Mouse (Mus musculus): ENCODE results near the gene H2-M10.4. TPM values are rescaled to one million over a fixed set of nuclear protein-coding genes. Genes with fewer than 3 reads are reported as not detected.
"Not testable (repeated sequence)": the region's sequence is repeated elsewhere in the genome, so short reads cannot be mapped to it uniquely, and the experiment has no call there.

Gene H2-M10.4
- polyA plus RNA-seq (2015; fragmentation: Nextera tagmentation; extraction: Ambion mirVana), result not detected in 2 replicates

DNA sequence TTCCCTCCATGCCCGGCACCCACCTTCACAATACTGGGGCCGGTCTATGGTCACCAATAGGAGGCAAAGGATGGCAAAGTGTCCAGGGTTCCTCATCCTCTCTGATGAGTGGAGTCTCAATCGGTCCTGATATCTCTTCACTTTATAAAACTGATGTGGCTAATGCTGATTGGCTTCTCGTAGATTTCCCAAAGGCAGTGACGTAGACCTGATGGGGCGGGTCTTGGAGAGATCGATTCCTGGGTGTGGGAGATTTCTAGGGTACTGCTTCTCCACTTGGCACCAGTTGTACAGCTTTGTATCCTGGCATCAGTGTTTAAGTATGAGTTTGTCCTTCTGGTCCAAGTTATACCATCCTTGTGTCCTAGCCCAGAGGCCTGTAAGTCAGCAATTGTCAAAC lies at the start of gene H2-M10.4:
TSS of gene H2-M10.4 (minus strand) at position 101 of the 400 bp plus-strand sequence.
- 94% methylated on average over 7 of the region's 7 CpGs for WGBS
- DNase-seq (ENCODE audit: low spot score) (no peak), ATAC-seq (replicated peaks; ENCODE audit: low FRiP score, low read depth) (no peak)
- no peaks in the 10 kb centered on the region for H3K9me3 ChIP-seq (replicated peaks; ENCODE audit: low read length)
- H3K36me3 ChIP-seq (ENCODE audit: insufficient read depth, low read length), result no peaks in the 10 kb centered on the region
- H3K4me1 ChIP-seq (replicated peaks; ENCODE audit: insufficient read depth, low read length), result no peaks in the 10 kb centered on the region
- H3K27me3 ChIP-seq (ENCODE audit: insufficient read depth, low read length), result no peaks in the 10 kb centered on the region
- no peak within 1 kb of the TSS for H3K27ac ChIP-seq
- no peak within 1 kb of the TSS for H3K4me3 ChIP-seq (replicated peaks; ENCODE audit: low read depth, low read length)
- TF ChIP-seq CTCF (IDR thresholded peaks at IDR 0.05; ENCODE audit: low read depth), result no peak
- no peak within 1 kb of the TSS for H3K9ac ChIP-seq (ENCODE audit: low read depth, low read length)
- H3K4me2 ChIP-seq (ENCODE audit: low read length), result no peak within 1 kb of the TSS

DNA sequence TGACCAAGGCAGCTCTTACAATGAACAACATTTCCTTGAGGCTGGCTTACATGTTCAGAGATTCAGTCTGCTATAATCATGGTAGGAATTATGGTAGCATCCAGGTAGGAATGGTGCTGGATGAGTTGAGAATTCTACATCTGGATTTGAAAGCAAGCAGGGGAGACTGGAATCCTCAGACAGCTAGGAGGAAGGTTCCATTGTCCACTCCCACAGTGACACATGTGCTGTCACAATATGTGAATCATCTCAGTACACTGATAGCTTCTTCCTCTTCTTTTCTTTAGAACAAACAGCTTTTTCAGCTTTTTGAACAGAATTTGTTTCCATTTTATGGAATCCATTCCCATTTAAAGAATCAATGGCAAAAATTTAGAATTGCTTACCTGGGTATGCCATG lies 41.8 kb upstream of the H2-M10.4 start:
- DNase-seq (ENCODE audit: low spot score) (no peak), ATAC-seq (replicated peaks; ENCODE audit: low FRiP score, low read depth) (no peak)
- Histone ChIP-seq H3K4me1 (replicated peaks; ENCODE audit: insufficient read depth, low read length) (no peaks in the 10 kb centered on the region), H3K4me2 (ENCODE audit: low read length) (no peak overlapping the region), H3K9me3 (replicated peaks; ENCODE audit: low read length) (no peaks in the 10 kb centered on the region), H3K27me3 (ENCODE audit: insufficient read depth, low read length) (no peaks in the 10 kb centered on the region), H3K27ac (no peak overlapping the region), H3K4me3 (replicated peaks; ENCODE audit: low read depth, low read length) (no peak overlapping the region), H3K9ac (ENCODE audit: low read depth, low read length) (no peak overlapping the region), H3K36me3 (ENCODE audit: insufficient read depth, low read length) (no peaks in the 10 kb centered on the region)
- no peak for TF ChIP-seq CTCF (IDR thresholded peaks at IDR 0.05; ENCODE audit: low read depth)

GRCm38 (mm10) chr17:36500435-36500834 lies 38.3 kb upstream of the H2-M10.4 start:
- H3K4me2 ChIP-seq (ENCODE audit: low read length), result no peak overlapping the region
- H3K36me3 ChIP-seq (ENCODE audit: insufficient read depth, low read length), result no peaks in the 10 kb centered on the region
- no peak for ATAC-seq (replicated peaks; ENCODE audit: low FRiP score, low read depth)
- no peak for TF ChIP-seq CTCF (IDR thresholded peaks at IDR 0.05; ENCODE audit: low read depth)
- H3K9me3 ChIP-seq (replicated peaks; ENCODE audit: low read length), result no peaks in the 10 kb centered on the region
- H3K27me3 ChIP-seq (ENCODE audit: insufficient read depth, low read length), result no peaks in the 10 kb centered on the region
- no peaks in the 10 kb centered on the region for H3K4me1 ChIP-seq (replicated peaks; ENCODE audit: insufficient read depth, low read length)
- no peak overlapping the region for H3K9ac ChIP-seq (ENCODE audit: low read depth, low read length)
- H3K4me3 ChIP-seq (replicated peaks; ENCODE audit: low read depth, low read length), result no peak overlapping the region
- H3K27ac ChIP-seq, result no peak overlapping the region
- DNase-seq (ENCODE audit: low spot score), result no peak
- WGBS, result 46% methylated on average over 1 of the region's 1 CpGs

DNA sequence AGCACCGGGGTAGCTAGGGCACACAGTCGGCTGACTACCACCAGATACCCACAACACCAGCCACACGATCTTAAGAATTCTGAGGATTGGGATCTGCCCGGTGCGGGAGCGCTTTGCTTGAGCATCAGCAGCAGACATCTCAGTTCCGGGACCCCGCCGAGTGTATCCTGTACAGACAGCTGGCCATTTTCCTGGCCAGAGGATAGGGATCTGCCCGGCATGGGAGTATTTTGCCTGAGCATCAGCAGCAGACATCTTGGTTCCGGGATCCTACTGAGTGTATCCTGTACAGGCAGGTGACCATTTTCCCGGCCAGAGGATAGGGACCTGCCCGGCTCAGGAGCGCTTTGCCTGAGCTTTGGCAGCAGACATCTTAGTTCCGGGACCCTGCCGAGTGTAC lies 26.0 kb upstream of the H2-M10.4 start:
- not testable (repeated sequence) for H3K4me2 ChIP-seq (ENCODE audit: low read length); H3K9ac ChIP-seq (ENCODE audit: low read depth, low read length); H3K27ac ChIP-seq; H3K36me3 ChIP-seq (ENCODE audit: insufficient read depth, low read length); H3K9me3 ChIP-seq (replicated peaks; ENCODE audit: low read length); ATAC-seq (replicated peaks; ENCODE audit: low FRiP score, low read depth); H3K4me1 ChIP-seq (replicated peaks; ENCODE audit: insufficient read depth, low read length); H3K4me3 ChIP-seq (replicated peaks; ENCODE audit: low read depth, low read length); H3K27me3 ChIP-seq (ENCODE audit: insufficient read depth, low read length); DNase-seq (ENCODE audit: low spot score)
- 98% methylated on average over 16 of the region's 16 CpGs for WGBS

DNA sequence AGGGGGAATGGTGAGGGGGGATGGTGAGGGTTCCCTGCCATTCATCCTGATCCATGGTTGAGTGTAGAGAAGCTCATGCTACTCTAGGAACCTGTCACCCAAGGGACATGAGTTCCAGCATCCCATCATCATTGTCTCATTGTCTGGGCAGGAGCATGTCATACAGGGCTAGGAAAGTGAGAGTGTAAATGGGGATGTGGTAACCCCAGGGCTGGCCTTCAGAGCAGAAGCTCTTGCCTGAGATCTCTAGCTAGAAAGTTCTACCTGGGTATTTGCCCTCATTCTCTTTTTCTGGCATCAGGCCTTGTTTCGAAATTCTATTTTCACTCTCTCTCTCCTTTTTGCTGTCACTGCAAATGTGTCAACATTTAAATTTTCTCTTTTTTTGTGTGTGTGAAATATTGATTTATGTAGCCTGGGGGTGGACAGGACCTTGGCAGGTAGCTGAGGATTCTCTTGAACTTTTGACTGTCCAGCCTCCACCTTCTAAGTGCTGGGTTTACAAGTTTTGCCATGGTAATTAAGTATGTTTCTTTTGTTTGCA lies 24.6 kb upstream of the H2-M10.4 start:
- no peak for DNase-seq (ENCODE audit: low spot score)
- TF ChIP-seq CTCF (IDR thresholded peaks at IDR 0.05; ENCODE audit: low read depth), result no peak
- H3K4me3 ChIP-seq (replicated peaks; ENCODE audit: low read depth, low read length), result no peak overlapping the region
- no peak overlapping the region for H3K27ac ChIP-seq
- no peak for ATAC-seq (replicated peaks; ENCODE audit: low FRiP score, low read depth)
- no peaks in the 10 kb centered on the region for H3K4me1 ChIP-seq (replicated peaks; ENCODE audit: insufficient read depth, low read length)
- no peaks in the 10 kb centered on the region for H3K36me3 ChIP-seq (ENCODE audit: insufficient read depth, low read length)
- no peak overlapping the region for H3K4me2 ChIP-seq (ENCODE audit: low read length)
- WGBS, result 87% methylated on average over 1 of the region's 1 CpGs
- H3K27me3 ChIP-seq (ENCODE audit: insufficient read depth, low read length), result no peaks in the 10 kb centered on the region
- H3K9me3 ChIP-seq (replicated peaks; ENCODE audit: low read length), result no peaks in the 10 kb centered on the region
- H3K9ac ChIP-seq (ENCODE audit: low read depth, low read length), result no peak overlapping the region

GRCm38 (mm10) chr17:36483865-36484264 lies 21.7 kb upstream of the H2-M10.4 start:
- no peaks in the 10 kb centered on the region for H3K36me3 ChIP-seq (ENCODE audit: insufficient read depth, low read length)
- no peaks in the 10 kb centered on the region for H3K27me3 ChIP-seq (ENCODE audit: insufficient read depth, low read length)
- DNase-seq (ENCODE audit: low spot score) (no peak), ATAC-seq (replicated peaks; ENCODE audit: low FRiP score, low read depth) (no peak)
- H3K27ac ChIP-seq, result no peak overlapping the region
- TF ChIP-seq CTCF (IDR thresholded peaks at IDR 0.05; ENCODE audit: low read depth), result no peak
- H3K4me1 ChIP-seq (replicated peaks; ENCODE audit: insufficient read depth, low read length), result no peaks in the 10 kb centered on the region
- no peak overlapping the region for H3K4me3 ChIP-seq (replicated peaks; ENCODE audit: low read depth, low read length)
- no peak overlapping the region for H3K4me2 ChIP-seq (ENCODE audit: low read length)
- 79% methylated on average over 3 of the region's 3 CpGs for WGBS
- H3K9ac ChIP-seq (ENCODE audit: low read depth, low read length), result no peak overlapping the region
- no peaks in the 10 kb centered on the region for H3K9me3 ChIP-seq (replicated peaks; ENCODE audit: low read length)

DNA sequence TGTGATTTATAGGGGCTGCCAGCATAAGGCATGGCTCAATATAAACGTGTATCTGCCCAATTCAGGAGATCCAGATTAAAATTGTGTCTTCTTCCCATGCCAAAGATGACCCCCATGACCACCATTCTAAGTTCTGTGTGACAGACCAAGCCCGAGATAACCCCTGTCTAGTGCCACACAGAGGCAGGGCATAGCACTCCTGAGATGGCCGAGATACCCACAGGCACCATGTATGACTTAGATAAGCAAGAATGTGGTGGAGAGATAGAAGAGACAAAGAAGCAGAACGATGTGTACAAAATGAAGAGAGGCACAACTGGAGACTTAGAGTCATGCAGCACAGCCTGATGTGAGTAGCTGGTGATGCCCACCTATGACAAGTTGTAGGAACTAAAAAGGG lies 5.9 kb downstream of the H2-M10.4 start:
- WGBS, result 75% methylated on average over 4 of the region's 4 CpGs
- H3K27ac ChIP-seq, result no peak overlapping the region

More for the DNA sequence above, 5.9 kb downstream of the H2-M10.4 start:
- Histone ChIP-seq H3K36me3 (ENCODE audit: insufficient read depth, low read length) (no peaks in the 10 kb centered on the region), H3K4me1 (replicated peaks; ENCODE audit: insufficient read depth, low read length) (no peaks in the 10 kb centered on the region), H3K9ac (ENCODE audit: low read depth, low read length) (no peak overlapping the region), H3K4me3 (replicated peaks; ENCODE audit: low read depth, low read length) (no peak overlapping the region), H3K9me3 (replicated peaks; ENCODE audit: low read length) (no peaks in the 10 kb centered on the region), H3K27me3 (ENCODE audit: insufficient read depth, low read length) (no peaks in the 10 kb centered on the region), H3K4me2 (ENCODE audit: low read length) (no peak overlapping the region)
- TF ChIP-seq CTCF (IDR thresholded peaks at IDR 0.05; ENCODE audit: low read depth), result no peak
- ATAC-seq (replicated peaks; ENCODE audit: low FRiP score, low read depth) (no peak), DNase-seq (ENCODE audit: low spot score) (no peak)
